Mouse (Mus musculus) thymus, postnatal 36 days (tissue): ENCODE data around the gene Ttc33.

Experiments
- DNase-seq, 2 experiments: peaks; one replicate each; pipeline ENCODE4 v3.0.0; 2022; ENCODE audit warnings: mixed read lengths in 2 of 2

The Ttc33 gene

DNA sequence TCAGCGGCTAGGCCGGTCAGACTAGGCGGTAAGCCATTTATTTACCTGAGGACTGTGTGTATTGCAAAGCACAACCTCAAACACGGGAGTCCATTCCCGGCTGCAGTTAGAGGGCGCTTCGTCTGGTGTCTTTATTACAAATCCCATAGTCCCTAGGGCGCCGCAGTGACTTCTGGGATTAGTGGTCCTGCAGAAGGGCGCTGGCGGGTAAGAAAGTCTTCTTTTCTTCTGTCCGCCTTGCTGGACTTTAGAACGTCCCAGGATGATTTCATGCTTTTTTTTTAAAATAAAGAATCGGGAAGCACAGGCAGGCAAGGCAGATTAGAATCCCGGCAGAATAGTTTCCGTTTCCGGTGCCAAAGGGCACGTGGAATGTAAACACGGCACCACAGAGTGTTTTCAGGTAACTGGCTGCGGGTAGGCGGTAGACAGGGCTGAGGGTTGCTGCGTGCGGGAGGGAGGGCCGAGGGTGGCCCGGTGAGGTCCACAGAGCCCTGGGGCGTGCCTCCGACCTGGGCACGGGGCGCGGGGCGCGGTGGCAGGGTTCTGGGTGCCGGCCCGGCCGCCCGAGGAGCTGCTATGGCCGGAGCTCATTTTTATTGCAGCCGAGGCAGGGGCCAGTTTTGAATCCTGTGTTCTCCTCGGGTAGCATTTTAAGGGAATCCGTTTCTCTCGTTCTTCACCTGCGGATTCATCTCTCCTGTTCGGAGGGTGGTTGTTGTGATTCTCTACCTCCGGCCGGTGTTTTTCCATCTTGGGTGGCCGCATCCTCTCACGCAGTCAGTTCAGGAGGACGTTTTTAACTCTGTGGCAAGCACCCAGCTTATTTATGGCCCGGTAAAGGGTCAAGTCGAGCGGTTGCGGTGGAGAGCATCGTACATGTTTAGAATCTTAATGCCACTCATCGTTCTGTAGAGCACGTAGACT, at the start of gene Ttc33:
Ttc33 (plus strand) TSS at position 160 of the 927 bp plus-strand sequence.
- DNase-seq, result peak; percentile 72 to 74

DNA sequence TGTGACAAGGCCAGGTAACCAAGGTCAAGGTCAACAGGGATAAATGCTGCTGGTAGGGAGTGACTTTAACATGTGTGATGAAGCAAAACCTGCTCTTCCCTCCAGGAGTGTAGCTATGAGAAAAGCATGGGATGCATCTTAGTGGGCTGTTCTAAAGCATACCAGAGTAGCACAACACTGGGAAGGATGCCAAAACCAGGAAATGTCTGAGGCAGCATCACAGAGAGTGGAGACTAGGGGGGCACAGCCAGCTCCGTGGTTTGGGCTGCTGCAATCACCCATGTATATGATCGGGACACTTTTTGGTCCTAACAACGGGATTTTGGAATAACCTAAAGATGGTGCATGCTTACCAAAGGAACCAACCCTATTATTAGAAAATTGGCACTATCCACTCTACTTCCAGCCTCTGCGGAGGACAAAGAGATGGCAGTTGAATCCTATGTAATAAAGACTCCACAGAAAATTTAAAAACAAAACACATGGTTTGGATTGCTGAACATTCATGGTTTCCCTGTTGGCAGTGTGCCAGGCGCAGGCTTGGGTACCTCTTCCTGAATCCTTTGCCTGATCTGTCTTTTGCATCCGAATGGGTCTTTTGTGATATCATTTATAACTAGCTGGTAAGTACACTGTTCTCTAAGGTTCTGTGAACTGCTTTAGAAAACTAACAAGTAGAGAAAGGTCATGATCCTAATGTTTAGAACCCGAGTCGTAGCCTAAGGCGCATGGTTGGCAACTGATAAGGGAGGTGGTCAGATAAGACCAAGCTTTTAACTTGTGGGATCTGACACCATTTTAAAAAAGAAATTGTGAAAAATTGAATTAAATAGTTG, 47.1 kb upstream of the Ttc33 start:
- no peak for DNase-seq

DNA sequence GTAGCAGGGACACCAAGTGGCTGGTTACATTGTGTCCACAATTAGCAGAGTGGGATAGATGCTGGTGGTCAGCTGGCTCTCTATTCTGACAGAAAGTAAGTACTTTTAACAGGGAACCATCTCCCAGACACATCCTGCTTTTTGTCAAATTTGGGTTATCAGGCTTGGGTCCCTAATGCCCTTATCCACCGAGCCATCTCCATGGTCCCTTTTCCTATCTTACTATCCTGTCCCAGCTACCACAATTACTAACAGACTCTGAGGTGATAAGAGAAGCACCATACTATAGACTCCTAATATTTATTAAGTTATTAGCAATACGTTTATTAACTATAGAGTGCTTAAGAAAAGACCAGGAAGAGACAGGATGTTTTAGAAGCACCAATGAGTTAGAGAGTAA, 46.0 kb upstream of the Ttc33 start:
- DNase-seq, result no peak

DNA sequence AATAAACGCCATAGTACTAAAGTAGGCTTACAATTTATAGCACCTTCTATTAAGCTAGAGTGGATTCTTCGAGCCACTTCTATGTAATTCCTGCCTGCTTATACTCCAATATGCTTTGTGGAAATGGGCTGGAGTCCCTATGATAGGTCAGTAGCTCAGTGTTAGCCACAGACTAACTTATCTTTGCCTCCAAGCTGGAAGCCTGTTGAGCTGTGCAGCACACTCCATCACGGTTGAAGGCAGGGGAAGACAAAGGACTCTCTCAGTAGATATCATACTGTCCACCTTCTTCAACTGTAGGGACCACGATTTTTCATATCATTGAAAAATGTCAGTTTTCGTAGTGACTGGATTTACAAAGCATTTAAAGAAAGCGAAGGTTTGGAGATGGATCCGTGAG, 45.5 kb upstream of the Ttc33 start:
- no peak for DNase-seq

DNA sequence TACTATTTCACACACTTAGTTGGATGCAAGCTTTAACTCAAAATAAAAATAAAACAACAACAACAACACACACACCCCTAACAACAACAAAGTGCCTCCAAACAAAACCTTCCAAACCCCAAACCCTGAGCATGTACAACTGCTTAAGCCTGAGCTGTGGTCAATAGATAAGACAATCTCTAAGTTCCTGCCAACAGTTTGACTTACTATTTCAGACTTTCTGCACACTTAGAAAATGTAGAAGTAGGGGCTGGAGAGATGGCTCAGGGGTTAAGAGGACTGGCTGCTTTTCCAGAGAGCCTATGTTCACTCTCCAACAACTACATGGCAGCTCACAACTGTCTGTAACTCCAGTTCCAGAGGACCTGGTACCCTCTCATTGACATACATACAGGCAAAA, 45.0 kb upstream of the Ttc33 start:
- no peak for DNase-seq

DNA sequence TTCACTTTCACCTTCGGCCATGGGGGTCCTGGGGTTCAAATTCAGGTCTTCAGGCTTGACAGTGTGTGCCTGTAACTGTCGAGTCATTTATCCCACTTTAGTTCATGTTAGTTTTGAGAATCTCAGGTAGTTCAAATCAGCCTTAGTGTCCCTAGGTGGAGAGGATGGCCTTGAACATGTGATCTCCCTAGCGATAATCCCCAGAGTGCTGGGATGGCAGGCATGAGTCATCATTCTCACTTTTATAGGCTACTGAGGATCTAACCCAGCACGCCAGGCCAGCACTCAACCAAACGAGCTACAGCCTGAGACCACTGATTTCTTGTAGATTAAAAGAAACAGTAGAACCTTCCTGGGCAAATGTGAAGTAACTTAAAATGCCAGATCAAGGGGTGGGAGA, 43.3 kb upstream of the Ttc33 start:
- no peak for DNase-seq

DNA sequence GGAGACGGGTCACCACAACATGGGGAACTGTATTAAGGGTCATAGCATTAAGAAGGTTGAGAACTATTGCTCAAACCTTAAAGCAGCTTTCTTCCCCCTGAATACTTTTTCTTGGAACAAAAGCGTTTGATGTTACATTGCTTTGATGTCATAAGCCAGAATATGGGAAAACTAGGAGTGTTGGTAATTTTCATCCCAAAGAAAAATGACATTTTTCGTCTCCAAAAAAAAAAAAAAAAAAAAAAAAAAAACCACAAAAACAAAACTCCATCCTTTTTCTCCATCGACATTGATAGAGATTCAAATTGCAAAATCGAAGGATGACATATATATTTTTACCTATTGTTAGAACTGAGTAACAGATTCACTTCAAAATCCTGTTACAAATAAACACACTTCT, 42.6 kb upstream of the Ttc33 start:
- DNase-seq, result no peak

DNA sequence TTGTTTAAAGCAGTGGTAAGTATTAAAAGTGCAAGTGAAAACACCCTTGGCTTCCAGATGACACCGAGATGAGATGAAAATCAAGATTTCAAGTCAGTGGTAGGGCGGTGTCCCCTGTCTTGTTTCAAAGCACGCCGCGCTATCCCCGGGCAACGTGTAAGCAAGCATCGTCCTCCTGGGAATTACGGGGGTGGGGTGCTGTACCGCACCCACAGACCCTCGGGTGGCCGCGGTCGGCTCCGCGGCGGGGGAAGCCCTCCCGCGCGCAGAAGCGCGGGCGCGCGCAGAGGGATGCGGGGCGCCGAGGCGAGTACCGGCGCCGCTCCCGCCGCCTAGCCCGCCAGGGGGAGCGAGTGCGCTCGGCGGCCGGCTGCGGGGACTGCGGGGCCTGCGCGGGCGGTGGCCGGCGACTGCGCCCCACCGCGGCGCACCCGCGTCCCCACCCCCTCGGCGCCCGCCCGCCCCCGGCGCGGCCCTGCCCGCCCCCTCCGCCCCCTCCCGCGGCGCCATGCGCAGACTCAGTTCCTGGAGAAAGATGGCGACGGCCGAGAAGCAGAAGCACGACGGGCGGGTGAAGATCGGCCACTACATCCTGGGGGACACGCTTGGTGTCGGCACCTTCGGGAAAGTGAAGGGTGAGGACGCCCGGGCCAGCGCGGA, 41.8 kb upstream of the Ttc33 start, which contains the start of gene Prkaa1:
Prkaa1 (plus strand) TSS at position 501 of the 660 bp plus-strand sequence.
- peak; percentile 63 to 75 for DNase-seq

DNA sequence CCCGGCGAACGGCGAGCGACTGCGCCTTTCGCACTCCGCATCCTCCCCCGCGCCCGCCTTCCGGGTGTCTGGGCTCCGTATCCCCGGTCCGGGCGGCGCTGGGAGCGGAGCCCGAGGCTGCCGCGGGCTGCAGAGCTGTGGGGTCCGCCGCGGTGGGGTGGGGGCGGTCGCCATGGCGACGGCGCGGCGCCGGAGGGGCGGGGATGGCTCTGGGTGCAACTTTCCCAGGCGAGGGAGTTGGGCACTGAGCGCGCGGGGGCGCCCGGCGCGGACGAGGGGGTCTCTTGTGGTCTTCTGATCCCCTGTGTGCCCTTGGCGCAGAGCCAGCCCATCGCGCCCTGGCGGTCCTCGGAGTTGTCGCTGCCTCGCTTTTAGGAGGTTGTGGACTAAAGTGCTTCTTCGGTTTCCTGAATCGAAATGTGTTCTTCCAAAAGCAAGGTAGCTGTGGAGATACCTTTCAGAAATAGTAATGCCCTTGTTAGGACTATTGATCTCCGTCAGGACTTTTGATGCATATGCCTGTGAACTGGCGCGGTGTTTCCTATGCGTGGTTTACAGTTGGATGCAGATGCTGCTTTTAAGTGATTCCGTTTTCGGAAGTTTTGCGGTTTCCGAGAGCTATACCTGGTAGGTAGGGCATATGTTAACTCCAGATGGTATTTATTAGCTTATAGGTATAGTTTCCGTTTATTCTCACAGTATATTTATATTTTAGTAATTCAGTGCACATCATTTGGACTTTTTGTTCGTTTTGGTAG, 41.1 kb upstream of the Ttc33 start:
- peak in 1 of 2 experiments; percentile 73 for DNase-seq

DNA sequence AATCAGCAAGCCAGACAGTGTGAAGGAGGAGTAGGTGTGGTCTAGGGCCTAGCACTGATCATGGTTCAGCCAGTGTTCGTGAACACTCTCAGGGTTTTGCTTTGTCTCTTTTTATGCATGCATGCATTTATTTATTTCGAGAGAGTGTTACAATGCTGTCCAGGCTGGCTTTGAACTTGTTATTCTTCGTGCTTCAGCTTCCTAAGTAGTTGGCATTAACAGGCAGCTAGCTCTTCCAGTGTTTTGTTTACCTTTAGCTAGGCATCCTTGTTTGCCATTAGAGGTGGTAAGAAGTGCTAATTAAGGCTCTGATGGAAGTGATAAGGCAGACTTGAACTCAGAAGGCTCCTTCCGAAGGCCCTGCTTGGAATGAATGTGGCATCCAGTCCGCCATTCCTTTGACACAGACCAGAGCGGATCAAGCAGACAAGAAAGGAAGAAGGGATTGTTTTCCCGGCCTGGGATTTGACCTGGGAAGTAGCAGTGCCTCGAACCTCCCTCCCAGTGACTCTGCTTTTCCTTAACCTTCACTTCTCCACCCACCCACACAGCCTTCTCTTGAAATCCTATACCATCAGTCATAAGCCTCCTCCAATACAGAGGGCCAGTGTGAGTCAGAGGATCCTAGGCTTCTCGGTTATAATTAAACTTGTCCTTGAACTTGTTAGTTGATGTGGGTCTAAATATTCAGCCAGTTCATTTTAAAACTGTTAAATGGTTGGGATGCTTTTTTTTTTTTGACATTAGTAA, 40.0 kb upstream of the Ttc33 start:
- no peak for DNase-seq

DNA sequence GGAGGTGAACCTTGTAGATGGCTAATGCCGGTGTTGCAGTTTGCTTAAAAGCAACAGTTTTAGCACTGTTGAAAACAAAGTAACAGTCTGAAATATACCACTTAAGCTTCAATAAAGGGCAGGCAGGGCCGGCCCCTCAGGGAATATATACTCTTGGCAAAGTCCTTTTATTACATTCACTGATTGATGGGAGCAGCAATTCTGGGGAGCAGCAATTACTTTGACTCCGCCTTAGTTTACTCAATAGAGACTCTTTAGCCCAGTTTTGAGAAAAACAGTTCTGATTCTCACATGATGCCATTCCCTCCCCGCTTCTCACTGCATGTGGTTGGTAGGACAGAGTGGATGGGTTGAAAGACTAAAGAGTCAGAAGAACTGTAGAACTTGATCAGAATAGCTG, 36.1 kb upstream of the Ttc33 start:
- DNase-seq, result no peak

DNA sequence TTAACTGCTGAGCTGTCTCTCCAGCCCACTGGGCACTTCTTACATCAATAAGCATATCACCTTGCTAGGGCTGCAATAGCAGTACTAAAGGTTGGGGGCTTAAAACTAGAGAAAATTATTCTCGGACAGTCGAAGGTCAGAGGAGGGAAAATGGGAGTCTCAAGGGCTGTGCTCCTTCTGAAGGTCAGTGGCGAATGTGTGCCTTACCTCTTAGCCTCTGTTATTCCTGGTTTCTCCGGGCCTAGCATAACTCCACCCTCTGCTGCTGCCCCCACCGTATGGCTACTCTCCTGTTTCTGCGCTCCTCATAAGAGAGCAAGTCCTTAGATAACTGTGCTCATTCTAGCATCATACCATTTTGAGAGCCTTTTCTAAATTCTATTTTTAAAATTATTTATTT, 33.2 kb upstream of the Ttc33 start:
- no peak for DNase-seq

DNA sequence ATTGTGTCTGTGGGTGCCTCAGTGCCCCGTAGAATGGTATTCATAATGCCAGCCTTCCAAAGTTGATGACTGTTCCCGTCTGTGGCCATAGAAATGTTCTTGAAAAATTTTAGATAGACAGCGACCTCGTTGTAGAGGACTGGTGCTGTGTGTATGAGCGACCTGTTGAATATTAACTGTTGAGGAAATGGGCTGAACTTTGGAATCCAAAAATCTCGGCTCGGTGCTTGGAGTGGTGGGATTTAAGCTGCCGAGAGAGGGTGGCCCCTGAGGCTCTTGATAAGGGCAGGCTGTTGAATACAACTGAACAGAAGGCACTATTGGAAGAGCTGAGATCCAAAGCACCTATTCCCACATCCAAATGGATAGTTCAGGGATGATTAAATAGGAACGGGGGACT, 30.7 kb upstream of the Ttc33 start:
- DNase-seq, result no peak

DNA sequence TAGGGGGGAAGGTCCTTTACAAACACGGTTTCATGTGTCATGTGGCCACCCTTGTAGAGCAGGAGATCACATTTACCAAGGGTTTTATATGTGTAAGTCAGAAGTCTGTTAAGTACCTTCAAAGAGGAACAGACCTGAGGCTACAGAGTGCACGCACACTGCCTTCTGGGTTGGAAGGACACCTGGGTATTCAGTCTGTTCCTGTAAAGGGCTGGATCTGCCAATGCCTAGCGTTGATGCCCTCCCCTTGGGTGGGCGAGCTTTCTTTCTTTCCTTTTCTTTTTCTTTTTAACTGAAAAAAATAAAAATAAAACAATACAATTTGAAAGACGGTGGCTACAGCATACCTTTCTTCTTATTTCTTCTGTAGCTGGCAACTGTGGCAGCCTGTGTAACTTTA, 30.2 kb upstream of the Ttc33 start:
- DNase-seq, result no peak

DNA sequence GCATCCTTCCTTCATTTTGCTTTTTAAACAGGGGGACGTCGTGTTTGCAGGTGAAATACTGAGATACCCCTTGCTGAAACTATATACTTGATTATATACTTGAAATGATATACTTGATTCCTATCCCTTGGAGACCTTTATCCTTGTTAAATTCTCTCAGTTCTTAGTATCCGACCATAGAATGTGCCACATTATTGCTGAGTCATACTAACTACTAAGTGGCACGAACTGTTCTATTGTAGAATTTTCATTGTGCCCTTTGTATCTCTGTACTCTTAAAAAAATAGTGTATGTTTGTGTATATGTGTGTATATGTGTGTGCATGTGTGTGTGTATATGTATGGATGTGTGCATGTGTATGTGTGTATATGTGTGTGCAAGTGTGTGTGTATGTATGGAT, 29.0 kb upstream of the Ttc33 start:
- DNase-seq, result no peak

DNA sequence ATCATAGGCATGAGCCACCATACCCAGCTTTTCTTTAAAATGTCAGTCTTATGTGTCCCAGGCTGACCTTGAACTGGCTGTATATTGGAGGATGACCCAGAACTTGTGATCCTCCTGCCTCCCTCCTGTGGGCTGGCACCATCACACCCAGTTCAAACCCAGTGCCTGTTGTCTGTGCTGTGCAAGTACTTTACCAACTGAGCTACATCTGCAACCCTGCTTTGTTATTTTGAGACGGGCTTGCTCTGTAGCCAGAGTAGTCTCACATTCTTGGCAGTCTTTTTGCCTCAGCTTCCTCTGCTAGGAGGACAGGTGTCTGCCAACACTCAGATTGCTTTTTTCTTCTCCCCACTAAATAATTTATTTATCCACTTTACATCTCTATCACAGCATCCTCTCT, 27.9 kb upstream of the Ttc33 start:
- DNase-seq, result no peak

DNA sequence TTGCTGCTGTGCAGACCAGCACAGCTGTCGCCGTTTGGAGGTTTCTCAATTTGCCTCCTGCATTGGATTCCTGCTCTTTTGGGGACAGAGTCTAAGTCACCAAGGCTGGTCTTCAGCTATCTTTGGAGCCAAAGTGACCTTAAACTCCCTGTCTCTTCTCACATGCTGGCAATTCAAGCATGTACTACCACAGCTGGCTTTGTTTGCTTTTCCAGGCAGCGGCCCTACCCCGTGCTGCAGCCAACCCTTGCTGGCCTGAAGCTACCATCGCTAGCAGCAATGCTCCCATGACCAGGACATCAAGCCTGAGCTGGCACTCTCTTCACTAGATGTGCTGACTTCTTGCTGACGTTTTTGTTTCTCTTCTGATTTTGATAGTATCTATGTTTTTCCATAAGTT, 26.5 kb upstream of the Ttc33 start:
- no peak for DNase-seq

DNA sequence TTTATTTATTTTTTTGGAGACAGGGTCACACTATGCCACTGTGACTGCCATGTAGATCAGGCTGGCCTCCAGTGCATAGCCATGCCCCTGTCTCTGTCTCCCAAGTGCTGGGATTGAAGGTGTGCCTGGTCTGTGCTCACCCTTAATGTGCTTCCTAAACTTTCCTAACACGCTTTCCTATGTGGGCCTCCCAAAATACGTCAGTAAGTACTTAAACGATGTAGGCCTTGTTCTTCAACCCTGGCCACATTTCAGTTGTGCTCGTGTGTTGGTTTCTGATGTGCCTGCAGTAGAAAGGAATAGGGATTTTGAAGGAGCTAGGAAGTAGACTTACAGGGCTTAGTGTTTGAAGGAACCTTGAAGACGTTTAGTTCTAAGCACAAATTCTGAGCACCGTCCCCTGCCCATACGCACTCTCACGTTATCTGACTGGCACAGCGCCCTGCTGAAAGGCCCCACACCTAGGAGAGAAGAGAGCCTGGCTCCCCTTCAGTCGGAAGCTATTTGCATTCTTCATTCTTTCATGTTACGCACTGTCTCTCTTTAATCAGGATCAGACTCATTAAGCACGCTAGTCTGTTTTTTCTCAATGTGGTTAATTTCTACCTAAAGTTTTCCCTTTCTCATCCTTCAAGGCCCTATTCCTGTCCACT, 20.1 kb upstream of the Ttc33 start:
- no peak for DNase-seq

DNA sequence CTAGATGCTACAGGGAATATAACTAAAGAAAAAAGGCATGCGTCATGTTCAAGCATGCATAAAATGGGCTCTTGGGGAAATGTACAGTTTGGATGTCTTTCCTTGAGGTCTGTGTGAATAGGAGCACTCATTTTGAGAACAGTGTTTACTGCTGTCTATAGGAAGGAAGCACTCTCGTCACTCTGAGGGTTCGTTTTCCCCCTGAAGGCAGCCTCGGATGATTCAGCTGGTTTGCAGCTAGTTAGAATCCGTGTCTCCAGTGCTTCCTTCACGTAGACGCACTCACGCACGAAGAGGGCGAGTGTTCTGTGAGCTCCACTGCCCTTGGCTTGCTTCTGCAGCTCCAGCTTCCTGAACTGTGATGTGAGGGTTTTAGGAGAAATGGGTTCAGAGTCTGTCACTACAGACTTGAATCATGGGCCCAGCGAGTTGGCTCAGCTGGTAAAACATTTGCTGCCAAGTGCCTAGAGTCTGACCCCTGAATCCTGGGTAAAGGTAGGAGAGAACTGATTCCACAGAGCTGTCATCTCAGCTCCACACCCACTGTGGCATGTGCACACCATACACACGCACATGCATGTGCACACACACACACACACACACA, 12.0 kb upstream of the Ttc33 start:
- DNase-seq, result no peak

DNA sequence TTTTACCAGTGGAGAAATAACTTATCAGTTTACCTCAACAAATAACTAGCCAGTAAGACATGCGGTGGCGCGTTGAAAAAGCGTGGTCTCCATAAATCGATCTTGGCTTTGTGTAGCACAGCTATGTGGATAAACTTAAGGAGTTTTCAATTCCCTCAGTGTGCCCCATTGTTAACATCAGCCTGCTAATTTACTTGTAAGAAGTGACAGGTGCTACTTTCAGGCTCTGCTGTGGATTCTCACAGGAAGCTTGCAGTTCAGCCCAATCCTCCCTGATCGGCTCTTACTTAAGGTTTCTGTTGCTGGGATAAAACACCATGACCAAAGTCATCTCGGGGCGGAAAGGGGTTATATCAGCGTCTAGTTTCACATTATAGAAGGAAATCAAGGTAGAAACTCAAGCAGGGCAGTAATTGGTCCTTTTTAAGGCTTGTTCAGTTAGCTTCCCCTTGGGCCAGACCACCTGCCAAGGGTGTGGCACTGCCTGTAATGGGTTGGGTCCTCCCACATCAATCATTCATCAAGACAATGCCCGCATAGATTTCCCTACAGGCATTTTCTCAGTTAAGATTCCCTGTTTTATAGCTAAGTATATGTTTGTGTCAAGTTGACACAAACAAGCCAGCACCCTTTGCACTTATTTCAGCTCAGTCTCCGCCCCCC, 526 bp upstream of the Ttc33 start:
- peak in 1 of 2 experiments; percentile 6 for DNase-seq
